Mouse (Mus musculus): ENCODE data around the gene Cylc1.

GRCm38 (mm10) chrX:111168040-111168439 lies 57.8 kb downstream of the Cylc1 start, which contains the start of gene Gm10112:
- TF ChIP-seq POLR2A (IDR thresholded peaks at IDR 0.05; ENCODE audit: extremely low read depth, insufficient read depth, low read length) (no peak), CTCF (IDR thresholded peaks at IDR 0.05; ENCODE audit: extremely low read depth, insufficient read depth, low read length) (no peak)

All from cortical plate, adult 2 months (tissue).